Mouse (Mus musculus) intestine, embryonic 15.5 days (tissue): ENCODE results near the gene Atxn7. TPM values are rescaled to one million over a fixed set of nuclear protein-coding genes. Genes with fewer than 3 reads are reported as not detected.

Experiments used
- ATAC-seq: fragments of 200-750 bp; cut with Nextera tagmentation; 2 replicates; pipeline ENCODE4 v1.8.0; 2017; ENCODE audit warnings: moderate TSS enrichment, moderate library complexity
- H3K27ac ChIP-seq: fragments of 300-500 bp; sonication (generic); 2 replicates; pipeline ENCODE4 v1.5.1; 2015; ENCODE audit warnings: mild to moderate bottlenecking, inconsistent platforms
- H3K27me3 ChIP-seq: fragments of 300-500 bp; sonication (generic); replicated peaks from 2 replicates; pipeline ENCODE4 v1.6.1; 2015; ENCODE audit warnings: inconsistent platforms
- H3K36me3 ChIP-seq: fragments of 300-500 bp; sonication (generic); 2 replicates; pipeline ENCODE4 v1.6.1; 2015; ENCODE audit warnings: inconsistent platforms
- H3K4me1 ChIP-seq: fragments of 300-500 bp; sonication (generic); replicated peaks from 2 replicates; pipeline ENCODE4 v1.6.1; 2015; ENCODE audit warnings: inconsistent platforms
- H3K4me2 ChIP-seq: fragments of 300-500 bp; sonication (generic); replicated peaks from 2 replicates; pipeline ENCODE4 v1.6.1; 2015; ENCODE audit warnings: mild to moderate bottlenecking, inconsistent platforms
- H3K4me3 ChIP-seq: fragments of 300-500 bp; sonication (generic); replicated peaks from 2 replicates; pipeline ENCODE4 v1.5.1; 2015; ENCODE audit warnings: inconsistent platforms
- H3K9ac ChIP-seq: fragments of 300-500 bp; sonication (generic); 2 replicates; pipeline ENCODE4 v1.6.1; 2015; ENCODE audit warnings: inconsistent platforms
- H3K9me3 ChIP-seq: fragments of 300-500 bp; sonication (generic); 2 replicates; pipeline ENCODE4 v1.6.1; 2016; ENCODE audit warnings: inconsistent platforms
- WGBS: fragments of 180-500 bp; shearing (Covaris S2); methylation state at CpG from one replicate; pipeline ENCODE4 v1.1.7; 2015; 5-methylcytosine and 5-hydroxymethylcytosine counted together
- polyA plus RNA-seq: library from polyadenylated mRNA; unstranded; fragments of >200 nt; fragmentation: Nextera tagmentation; extraction: Ambion mirVana; gene quantifications from 2 replicates; pipeline ENCODE4 v1.2.1, GENCODE M21; 2015

The Atxn7 gene
- polyA plus RNA-seq, 1 experiment from 2014 or later: 3.6 TPM

DNA sequence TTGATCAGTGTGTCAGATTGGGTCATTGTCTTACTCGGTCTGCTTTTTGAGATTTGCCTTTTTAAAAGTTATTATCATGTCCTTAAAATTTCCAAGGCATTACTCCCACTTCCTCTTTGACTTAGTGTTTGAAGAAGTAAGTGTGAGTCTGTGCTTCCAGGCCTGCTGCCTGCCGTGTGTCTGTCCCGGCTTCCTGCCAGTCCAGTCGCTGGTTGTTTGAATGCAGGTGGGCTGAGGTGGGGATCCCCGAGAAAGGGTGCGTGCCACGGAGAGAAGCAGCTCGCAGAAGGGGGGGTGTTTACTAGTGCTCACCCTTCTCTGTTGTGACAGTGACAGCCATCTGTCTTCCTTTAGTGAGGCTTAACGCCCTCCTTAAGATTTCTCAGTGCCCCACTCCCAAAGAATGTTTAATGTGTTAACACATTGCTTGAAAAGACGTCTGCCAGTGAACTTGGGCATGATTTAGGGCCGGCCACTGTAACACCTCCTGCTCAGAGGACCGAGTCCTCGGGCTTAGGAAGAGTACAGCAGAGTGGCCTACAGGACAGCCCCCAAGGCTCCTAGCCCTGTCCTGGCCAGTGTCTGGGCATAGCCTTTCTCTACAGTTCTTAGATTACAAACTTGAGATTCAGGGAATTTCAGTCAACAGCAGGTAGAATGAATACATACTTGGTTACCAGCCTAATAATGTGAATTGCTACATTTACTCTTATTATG is 143.1 kb downstream of the Atxn7 start:
- ATAC-seq: no peak

DNA sequence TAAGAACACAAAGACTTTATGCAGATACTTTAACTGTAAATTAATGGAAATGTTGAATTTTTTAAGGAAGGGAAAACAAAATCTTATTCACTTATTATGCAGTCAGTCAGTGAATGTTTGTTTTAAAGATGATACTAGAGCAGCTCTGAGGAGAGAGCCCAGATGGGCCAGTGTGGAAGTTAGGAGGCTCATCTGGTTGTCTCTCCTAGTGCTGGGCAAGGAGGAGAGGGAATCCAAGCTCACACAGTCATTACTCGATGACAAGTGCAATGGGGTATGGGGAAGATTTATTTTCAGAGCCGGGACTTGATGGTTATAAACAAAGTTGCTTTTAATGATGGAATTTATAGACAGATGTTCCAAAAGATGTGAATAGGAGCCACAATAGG is 143.7 kb downstream of the Atxn7 start:
- Histone ChIP-seq H3K27me3 (no peaks in the 10 kb centered on the region), H3K4me1 (no peaks in the 10 kb centered on the region), H3K4me2 (no peak overlapping the region), H3K9ac (no peak overlapping the region), H3K27ac (no peak overlapping the region), H3K9me3 (no peaks in the 10 kb centered on the region), H3K4me3 (no peak overlapping the region), H3K36me3 (peaks cover 10% of the 10 kb centered on the region; the same call in 1 of the 2 replicates)
- no peak for ATAC-seq
- WGBS: 62% methylated on average over 2 of the region's 2 CpGs

More for the DNA sequence above, 143.1 kb downstream of the Atxn7 start:
- Histone ChIP-seq H3K9me3 (no peaks in the 10 kb centered on the region), H3K36me3 (peaks cover 12% of the 10 kb centered on the region; the same call in 1 of the 2 replicates), H3K4me1 (no peaks in the 10 kb centered on the region), H3K4me3 (no peak overlapping the region), H3K27me3 (no peaks in the 10 kb centered on the region), H3K27ac (no peak overlapping the region), H3K9ac (no peak overlapping the region), H3K4me2 (no peak overlapping the region)
- 62% methylated on average over 13 of the region's 13 CpGs for WGBS

- Histone ChIP-seq H3K4me3 (no peak overlapping the region), H3K9me3 (no peaks in the 10 kb centered on the region), H3K4me2 (no peak overlapping the region), H3K9ac (no peak overlapping the region), H3K27me3 (no peaks in the 10 kb centered on the region), H3K4me1 (no peaks in the 10 kb centered on the region), H3K27ac (no peak overlapping the region), H3K36me3 (peaks cover 11% of the 10 kb centered on the region)
- WGBS: 89% methylated on average over 4 of the region's 4 CpGs
- no peak for ATAC-seq
These were observed 149.5 kb downstream of the Atxn7 start for GRCm38 (mm10) chr14:14110710-14111109.

GRCm38 (mm10) chr14:14120230-14121096 is 159.2 kb downstream of the Atxn7 start, which contains the start of gene Psmd6:
Gene Psmd6, minus strand, starts transcription at chr14:14120984.
- Histone ChIP-seq H3K4me3 (peak within 1 kb of the TSS; percentile 95), H3K4me2 (peak within 1 kb of the TSS; percentile 83), H3K9me3 (no peaks in the 10 kb centered on the region), H3K27me3 (no peaks in the 10 kb centered on the region), H3K9ac (peak within 1 kb of the TSS; percentile 97), H3K27ac (peak within 1 kb of the TSS; percentile 80), H3K4me1 (peaks cover 3% of the 10 kb centered on the region; the same call in 1 of the 2 replicates), H3K36me3 (0 out of 2 replicates have a peak, but pooled peaks cover 8% of the 10 kb centered on the region)
- peak; percentile 98 for ATAC-seq
- under 1% methylated on average over 68 of the region's 68 CpGs for WGBS

Other genes starting within 250 kb of the Atxn7 start
- gene Gm281, start 47.0 kb upstream of the Atxn7 start, polyA plus RNA-seq: not detected in 2 replicates
- 184 and 196 TPM in 2 replicates for gene Thoc7, start 412 bp downstream of the Atxn7 start, polyA plus RNA-seq
- 211 and 224 TPM in 2 replicates for gene Psmd6, start 159.5 kb downstream of the Atxn7 start, polyA plus RNA-seq
- not detected in 2 replicates for gene Olfr720, start 225.4 kb downstream of the Atxn7 start, polyA plus RNA-seq